Mouse (Mus musculus): Measurements from ENCODE around the gene Itpr2.

GRCm38 (mm10) chr6:146551326-146551725, 49.3 kb upstream of the Itpr2 start:
- TF ChIP-seq CTCF (IDR thresholded peaks at IDR 0.05; ENCODE audit: low read depth) (no peak), EP300 (optimal IDR thresholded peaks at IDR 0.05) (no peak)

Data from stomach, postnatal 0 days (tissue).